Mouse (Mus musculus): ENCODE results near the gene Atp8b3. TPM values are rescaled to one million over a fixed set of nuclear protein-coding genes. Genes with fewer than 3 reads are reported as not detected.

Atp8b3 gene
- total and polyA plus RNA-seq, 2 experiments from 2014 or later = 0.05 to 0.46 TPM

DNA sequence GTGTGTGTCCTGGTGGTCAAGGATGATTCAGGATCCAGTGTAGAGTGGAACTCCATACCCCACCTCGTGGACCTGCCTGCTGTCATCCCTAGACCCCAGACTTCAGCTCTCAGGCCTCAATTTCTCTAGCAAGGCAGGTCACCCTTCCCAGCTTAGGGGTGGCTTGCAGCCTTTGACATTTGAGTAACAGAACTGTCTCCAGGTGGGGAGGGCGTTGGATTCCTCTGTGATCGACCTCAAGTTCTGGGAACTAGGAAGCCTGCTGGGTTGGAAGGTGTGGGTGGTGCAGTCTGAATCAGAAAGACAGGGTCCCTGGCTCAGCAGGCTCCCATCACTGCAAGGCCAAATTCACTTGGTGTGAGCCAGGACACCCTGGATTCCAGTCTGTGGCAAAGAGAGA is 36.0 kb upstream of the Atp8b3 start:
- TF ChIP-seq CTCF (IDR thresholded peaks at IDR 0.05; ENCODE audit: low read depth) = no peak
- no peak for DNase-seq
- no peak for ATAC-seq
- no peak overlapping the region for H3K9ac ChIP-seq
- no peak overlapping the region for H3K27ac ChIP-seq (ENCODE audit: low read depth, low read length)
- H3K9me3 ChIP-seq (ENCODE audit: low read length) = no peaks in the 10 kb centered on the region
- WGBS = 80% methylated on average over 3 of the region's 3 CpGs
- peak overlapping the region; percentile 91 for H3K4me2 ChIP-seq (ENCODE audit: low read depth)
- no peaks in the 10 kb centered on the region for H3K27me3 ChIP-seq (ENCODE audit: insufficient read depth, low read length)
- peaks cover 25% of the 10 kb centered on the region for H3K4me1 ChIP-seq (ENCODE audit: insufficient read depth)
- no peak overlapping the region for H3K4me3 ChIP-seq (ENCODE audit: low read depth, low read length)
- no peaks in the 10 kb centered on the region for H3K36me3 ChIP-seq (ENCODE audit: insufficient read depth)

DNA sequence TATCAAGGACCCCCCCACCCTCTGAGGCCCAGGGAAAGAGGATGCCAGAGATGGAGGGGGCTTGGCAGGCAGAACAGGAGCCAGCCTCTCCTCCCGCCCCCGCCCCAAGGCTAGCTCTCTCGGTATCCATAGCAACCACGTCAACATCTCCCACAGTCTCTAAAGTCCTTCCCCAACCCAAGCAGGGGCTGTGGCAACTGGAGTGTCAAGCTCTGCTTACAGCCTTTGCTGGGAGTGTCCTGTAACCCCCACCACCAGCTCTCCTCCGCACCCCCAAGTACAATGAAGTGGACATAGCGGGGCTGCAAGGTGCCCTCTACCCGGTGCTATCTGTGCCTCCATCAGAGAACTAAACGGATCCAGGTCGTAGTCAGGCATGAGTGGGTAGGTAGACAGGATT is 35.0 kb upstream of the Atp8b3 start:
- ATAC-seq = no peak
- Histone ChIP-seq H3K9me3 (ENCODE audit: low read length) (no peaks in the 10 kb centered on the region), H3K36me3 (ENCODE audit: insufficient read depth) (no peaks in the 10 kb centered on the region), H3K4me3 (ENCODE audit: low read depth, low read length) (no peak overlapping the region), H3K9ac (no peak overlapping the region), H3K27ac (ENCODE audit: low read depth, low read length) (no peak overlapping the region), H3K27me3 (ENCODE audit: insufficient read depth, low read length) (no peaks in the 10 kb centered on the region), H3K4me1 (ENCODE audit: insufficient read depth) (peaks cover 25% of the 10 kb centered on the region), H3K4me2 (ENCODE audit: low read depth) (no peak overlapping the region)
- WGBS = 53% methylated on average over 9 of the region's 9 CpGs
- no peak for DNase-seq
- TF ChIP-seq CTCF (IDR thresholded peaks at IDR 0.05; ENCODE audit: low read depth) = no peak

DNA sequence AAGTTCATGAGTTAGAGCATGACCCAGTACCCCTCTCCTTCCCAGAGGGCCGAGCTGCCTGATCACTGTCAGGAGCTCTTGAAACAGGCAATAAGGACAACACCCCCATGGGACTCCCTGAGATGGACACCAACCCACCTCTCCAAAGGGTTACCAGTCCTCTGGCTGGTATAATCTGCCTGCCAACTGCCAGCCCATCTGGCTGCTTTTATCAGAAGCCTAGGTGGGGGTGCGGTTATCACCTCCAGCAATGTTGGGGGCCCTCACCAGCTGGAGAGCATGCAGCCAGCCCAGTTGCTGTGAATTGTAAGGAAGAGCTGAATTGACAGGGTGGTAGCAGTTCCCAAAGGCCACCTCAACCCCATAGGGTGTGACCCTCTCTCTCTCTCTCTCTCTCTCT is 33.6 kb upstream of the Atp8b3 start:
- Histone ChIP-seq H3K4me1 (ENCODE audit: insufficient read depth) (peaks cover 26% of the 10 kb centered on the region), H3K9me3 (ENCODE audit: low read length) (no peaks in the 10 kb centered on the region), H3K4me2 (ENCODE audit: low read depth) (no peak overlapping the region), H3K9ac (no peak overlapping the region), H3K27me3 (ENCODE audit: insufficient read depth, low read length) (no peaks in the 10 kb centered on the region), H3K27ac (ENCODE audit: low read depth, low read length) (no peak overlapping the region), H3K4me3 (ENCODE audit: low read depth, low read length) (no peak overlapping the region), H3K36me3 (ENCODE audit: insufficient read depth) (0 out of 2 replicates have a peak, but pooled peaks cover 7% of the 10 kb centered on the region)
- DNase-seq = no peak
- 93% methylated on average over 2 of the region's 2 CpGs for WGBS
- no peak for TF ChIP-seq CTCF (IDR thresholded peaks at IDR 0.05; ENCODE audit: low read depth)
- no peak for ATAC-seq

DNA sequence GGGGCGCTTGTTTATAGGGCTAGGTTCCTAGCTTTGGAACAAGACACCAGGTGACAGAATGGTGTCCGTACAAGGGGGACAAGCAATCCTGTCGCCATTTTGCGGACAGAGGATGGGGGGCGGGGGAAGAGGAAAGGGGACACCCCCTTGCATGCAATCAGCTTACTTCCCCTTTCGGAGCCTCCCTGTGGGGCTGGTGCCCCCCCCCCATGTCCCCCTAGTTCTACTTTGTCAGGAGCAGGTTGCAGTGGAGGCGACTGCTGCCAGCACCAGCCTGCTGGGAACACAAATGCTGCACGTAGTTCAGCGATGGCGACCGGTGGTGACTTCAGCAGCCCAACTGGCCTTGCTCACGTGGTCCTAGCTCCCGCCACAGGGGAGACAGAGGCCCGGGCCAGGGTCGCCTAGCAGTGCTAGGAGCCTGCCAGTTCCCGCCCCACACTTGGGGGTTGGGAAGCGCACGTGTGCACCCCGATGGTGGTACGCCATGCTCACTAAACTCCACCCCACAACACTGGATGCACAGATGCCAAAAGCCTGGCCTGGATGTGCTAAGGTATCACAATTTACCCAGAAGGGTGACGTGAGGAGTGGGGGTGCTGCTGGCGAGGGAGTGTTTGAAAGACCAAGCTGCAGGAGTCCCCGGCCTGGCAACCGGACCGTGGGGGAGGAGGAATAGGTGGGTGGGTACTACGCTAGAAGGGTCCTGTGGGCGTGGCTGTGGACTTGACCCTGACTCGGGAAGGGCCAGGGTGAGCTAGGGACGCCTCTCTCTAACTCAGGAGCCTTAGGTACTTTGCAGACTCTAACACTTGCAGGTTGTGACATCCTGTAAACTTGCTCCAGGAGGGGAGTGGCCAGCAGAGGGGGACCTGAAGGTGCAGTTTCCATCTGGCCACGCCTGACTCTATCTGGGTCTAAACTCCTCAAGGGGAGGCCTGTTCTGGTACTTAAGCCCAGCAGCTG is 32.2 kb upstream of the Atp8b3 start:
- 18% methylated on average over 30 of the region's 30 CpGs for WGBS
- H3K27me3 ChIP-seq (ENCODE audit: insufficient read depth, low read length) = no peaks in the 10 kb centered on the region
- H3K36me3 ChIP-seq (ENCODE audit: insufficient read depth) = 0 out of 2 replicates have a peak, but pooled peaks cover 7% of the 10 kb centered on the region
- H3K4me3 ChIP-seq (ENCODE audit: low read depth, low read length) = no peak overlapping the region
- H3K27ac ChIP-seq (ENCODE audit: low read depth, low read length) = 0 out of 2 replicates have a peak overlapping the region, but pooled peaks have one; percentile 15
- H3K4me2 ChIP-seq (ENCODE audit: low read depth) = peak overlapping the region; percentile 18
- DNase-seq (no peak), ATAC-seq (peak; percentile 30)
- H3K4me1 ChIP-seq (ENCODE audit: insufficient read depth) = peaks cover 36% of the 10 kb centered on the region
- TF ChIP-seq CTCF (IDR thresholded peaks at IDR 0.05; ENCODE audit: low read depth) = no peak
- H3K9me3 ChIP-seq (ENCODE audit: low read length) = no peaks in the 10 kb centered on the region
- H3K9ac ChIP-seq = peak overlapping the region; percentile 37

DNA sequence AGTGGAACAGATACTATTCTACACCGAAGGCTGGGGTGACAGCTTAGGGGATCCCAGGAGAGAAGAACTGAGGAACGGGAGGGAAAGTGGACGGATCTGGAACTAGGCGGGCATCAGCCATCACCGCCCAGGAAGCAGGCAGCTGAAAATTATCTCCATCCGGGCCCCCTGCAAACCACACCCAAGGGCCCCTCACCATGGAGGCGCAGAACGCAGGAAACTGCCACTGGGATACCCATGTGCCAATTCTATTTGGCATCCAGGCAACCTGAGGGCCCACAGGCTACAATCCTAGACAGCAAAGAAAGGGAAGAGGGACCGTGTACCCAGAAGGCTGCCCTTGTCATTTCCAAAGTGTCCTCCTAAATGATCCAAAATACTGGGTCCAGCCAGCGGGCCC is 31.5 kb upstream of the Atp8b3 start:
- ATAC-seq = no peak
- DNase-seq = no peak
- Histone ChIP-seq H3K4me1 (ENCODE audit: insufficient read depth) (peaks cover 29% of the 10 kb centered on the region), H3K4me3 (ENCODE audit: low read depth, low read length) (no peak overlapping the region), H3K4me2 (ENCODE audit: low read depth) (peak overlapping the region; percentile 18; the same call in 1 of the 2 replicates), H3K27me3 (ENCODE audit: insufficient read depth, low read length) (no peaks in the 10 kb centered on the region), H3K9ac (no peak overlapping the region), H3K36me3 (ENCODE audit: insufficient read depth) (0 out of 2 replicates have a peak, but pooled peaks cover 7% of the 10 kb centered on the region), H3K9me3 (ENCODE audit: low read length) (no peaks in the 10 kb centered on the region), H3K27ac (ENCODE audit: low read depth, low read length) (0 out of 2 replicates have a peak overlapping the region, but pooled peaks have one; percentile 15)
- WGBS = 89% methylated on average over 10 of the region's 10 CpGs
- TF ChIP-seq CTCF (IDR thresholded peaks at IDR 0.05; ENCODE audit: low read depth) = no peak

DNA sequence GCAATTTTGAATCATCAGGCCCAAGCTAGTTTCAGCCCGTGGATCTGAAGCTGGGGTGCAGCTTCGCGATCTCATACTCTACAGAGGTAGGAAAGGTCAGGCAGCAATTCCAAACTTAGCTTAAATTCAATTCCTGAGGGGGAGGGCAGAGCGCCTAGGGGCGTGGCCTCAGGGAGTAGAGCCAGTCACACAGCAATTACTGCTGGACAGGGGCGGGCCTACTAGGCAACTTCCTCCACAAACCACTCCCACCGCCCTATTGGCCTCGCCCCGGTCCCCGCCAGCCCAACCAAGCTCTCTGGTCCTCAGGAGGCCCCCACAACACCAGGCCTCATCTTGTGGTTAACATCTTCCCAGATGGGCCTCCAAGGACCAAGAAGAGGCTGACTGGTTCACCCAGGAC is 30.7 kb upstream of the Atp8b3 start:
- Histone ChIP-seq H3K27me3 (ENCODE audit: insufficient read depth, low read length) (no peaks in the 10 kb centered on the region), H3K27ac (ENCODE audit: low read depth, low read length) (no peak overlapping the region), H3K9ac (no peak overlapping the region), H3K9me3 (ENCODE audit: low read length) (no peaks in the 10 kb centered on the region), H3K4me3 (ENCODE audit: low read depth, low read length) (no peak overlapping the region), H3K4me1 (ENCODE audit: insufficient read depth) (peaks cover 24% of the 10 kb centered on the region), H3K4me2 (ENCODE audit: low read depth) (no peak overlapping the region), H3K36me3 (ENCODE audit: insufficient read depth) (0 out of 2 replicates have a peak, but pooled peaks cover 7% of the 10 kb centered on the region)
- no peak for ATAC-seq
- TF ChIP-seq CTCF (IDR thresholded peaks at IDR 0.05; ENCODE audit: low read depth) = no peak
- DNase-seq = no peak
- 43% methylated on average over 10 of the region's 10 CpGs for WGBS

DNA sequence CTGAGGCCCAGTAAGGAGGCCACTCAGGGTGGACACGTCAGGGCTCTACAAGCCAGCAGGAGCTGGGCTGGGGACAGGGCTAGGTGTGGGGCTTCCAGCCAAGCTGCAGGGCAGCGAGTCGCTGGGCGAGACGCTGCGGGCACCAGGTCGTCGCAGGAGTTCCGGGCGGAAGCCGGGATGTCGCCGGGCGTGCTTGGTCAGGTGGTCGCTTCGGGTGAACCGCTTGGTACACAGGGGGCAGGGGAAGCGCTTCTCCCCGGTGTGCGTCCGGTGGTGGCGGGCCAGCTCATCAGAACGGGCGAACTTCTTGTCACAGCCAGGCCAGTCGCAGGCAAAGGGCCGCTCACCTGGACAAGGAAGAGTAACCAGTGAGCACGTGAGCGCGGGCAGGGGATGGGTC is 30.0 kb upstream of the Atp8b3 start:
- Histone ChIP-seq H3K9me3 (ENCODE audit: low read length) (no peaks in the 10 kb centered on the region), H3K4me3 (ENCODE audit: low read depth, low read length) (no peak overlapping the region), H3K4me2 (ENCODE audit: low read depth) (no peak overlapping the region), H3K4me1 (ENCODE audit: insufficient read depth) (peaks cover 21% of the 10 kb centered on the region), H3K36me3 (ENCODE audit: insufficient read depth) (0 out of 2 replicates have a peak, but pooled peaks cover 7% of the 10 kb centered on the region), H3K9ac (no peak overlapping the region), H3K27me3 (ENCODE audit: insufficient read depth, low read length) (no peaks in the 10 kb centered on the region), H3K27ac (ENCODE audit: low read depth, low read length) (no peak overlapping the region)
- ATAC-seq (no peak), DNase-seq (no peak)
- no peak for TF ChIP-seq CTCF (IDR thresholded peaks at IDR 0.05; ENCODE audit: low read depth)
- WGBS = 95% methylated on average over 29 of the region's 29 CpGs
